Mouse (Mus musculus) midbrain, embryonic 14.5 days (tissue): ENCODE measurements around the gene Prps2. TPM values are rescaled to one million over a fixed set of nuclear protein-coding genes. Genes with fewer than 3 reads are reported as not detected.
"Not testable (repeated sequence)": the region's sequence is repeated elsewhere in the genome, so short reads cannot be mapped to it uniquely, and the experiment has no call there.

Experiments
- ATAC-seq: fragments of 200-750 bp; cut with Nextera tagmentation; 2 replicates; pipeline ENCODE4 v1.8.0; 2017; ENCODE audit warnings: moderate number of reproducible peaks, moderate library complexity; ENCODE audit not compliant: low FRiP score, low TSS enrichment
- DNase-seq: peaks from one replicate; pipeline ENCODE4 v3.0.0-alpha.2; 2015
- H3K27ac ChIP-seq: fragments of 300-500 bp; sonication (generic); replicated peaks from 2 replicates; pipeline ENCODE4 v1.5.1; 2014; ENCODE audit warnings: mild to moderate bottlenecking, low read depth, low read length, moderate library complexity
- H3K27me3 ChIP-seq: fragments of 300-500 bp; sonication (generic); 2 replicates; pipeline ENCODE4 v1.6.1; 2014; ENCODE audit warnings: low read length, control low read depth, mixed read lengths; ENCODE audit not compliant: control insufficient read depth, insufficient read depth
- H3K36me3 ChIP-seq: fragments of 300-500 bp; sonication (generic); 2 replicates; pipeline ENCODE4 v1.6.1; 2014; ENCODE audit warnings: low read length, control low read depth; ENCODE audit not compliant: control insufficient read depth, insufficient read depth
- H3K4me1 ChIP-seq: fragments of 300-500 bp; sonication (generic); 2 replicates; pipeline ENCODE4 v1.6.1; 2014; ENCODE audit warnings: mild to moderate bottlenecking, antibody characterized with exemption, low read length, control low read depth; ENCODE audit not compliant: control insufficient read depth, insufficient read depth
- H3K4me2 ChIP-seq: fragments of 300-500 bp; sonication (generic); 2 replicates; pipeline ENCODE4 v1.6.1; 2014; ENCODE audit warnings: mild to moderate bottlenecking, low read length, moderate library complexity
- H3K4me3 ChIP-seq: fragments of 300-500 bp; sonication (generic); replicated peaks from 2 replicates; pipeline ENCODE4 v1.5.1; 2014; ENCODE audit warnings: low read depth, low read length
- H3K9ac ChIP-seq: fragments of 300-500 bp; sonication (generic); replicated peaks from 2 replicates; pipeline ENCODE4 v1.6.1; 2014; ENCODE audit warnings: mild to moderate bottlenecking, low read length, moderate library complexity
- H3K9me3 ChIP-seq: fragments of 300-500 bp; sonication (generic); 2 replicates; pipeline ENCODE4 v1.6.1; 2016; ENCODE audit warnings: low read length, control low read depth, mixed read lengths; ENCODE audit not compliant: control insufficient read depth
- WGBS: fragments of 180-500 bp; shearing (Covaris S2); extraction: QIAGEN DNeasy Blood & Tissue Kit; methylation state at CpG from one replicate; pipeline ENCODE4 v1.1.7; 2014; 5-methylcytosine and 5-hydroxymethylcytosine counted together
- polyA plus RNA-seq: library from polyadenylated mRNA; unstranded; fragments of >200 nt; fragmentation: Nextera tagmentation; extraction: Ambion mirVana; gene quantifications from 2 replicates; pipeline ENCODE4 v1.2.1, GENCODE M21; 2014

Gene Prps2
- polyA plus RNA-seq, result 4.1 and 7.1 TPM in 2 replicates

GRCm38 (mm10) chrX:167382047-167382853 is at the start of gene Prps2:
Gene Prps2, minus strand, starts transcription at chrX:167382749.
- Histone ChIP-seq H3K27me3 (peaks cover 9% of the 10 kb centered on the region), H3K9ac (peak within 1 kb of the TSS; percentile 55), H3K4me3 (peak within 1 kb of the TSS; percentile 49), H3K27ac (no peak within 1 kb of the TSS), H3K4me2 (peak within 1 kb of the TSS; percentile 80), H3K36me3 (no peaks in the 10 kb centered on the region), H3K4me1 (no peaks in the 10 kb centered on the region), H3K9me3 (no peaks in the 10 kb centered on the region)
- peak; percentile 89 for ATAC-seq
- peak; percentile 69 for DNase-seq
- 21% methylated on average over 46 of the region's 47 CpGs for WGBS

DNA sequence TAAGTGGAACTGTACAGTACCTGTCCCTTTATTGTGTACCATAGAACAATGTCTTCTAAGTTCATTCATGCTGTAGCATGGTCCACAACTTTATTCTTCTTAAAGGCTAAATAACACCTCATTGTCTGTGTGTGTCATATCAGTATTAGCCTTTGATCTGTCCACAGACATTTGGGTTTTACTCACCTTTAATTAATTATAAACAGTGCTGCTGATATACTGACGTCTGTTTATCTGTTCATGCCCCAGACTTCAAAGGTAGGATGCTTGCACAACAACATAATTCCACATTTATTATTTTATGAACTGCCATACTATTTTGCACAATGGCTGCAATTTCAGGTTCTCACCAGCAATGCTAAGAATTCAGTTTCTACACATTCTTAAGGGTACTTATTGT is 35.1 kb upstream of the Prps2 start:
- H3K27ac ChIP-seq, result no peak overlapping the region
- ATAC-seq (no peak), DNase-seq (no peak)
- no peaks in the 10 kb centered on the region for H3K4me1 ChIP-seq
- WGBS, result 73% methylated on average over 1 of the region's 1 CpGs
- H3K9me3 ChIP-seq, result no peaks in the 10 kb centered on the region
- H3K9ac ChIP-seq, result no peak overlapping the region
- H3K4me2 ChIP-seq, result no peak overlapping the region
- H3K27me3 ChIP-seq, result no peaks in the 10 kb centered on the region
- no peaks in the 10 kb centered on the region for H3K36me3 ChIP-seq
- no peak overlapping the region for H3K4me3 ChIP-seq

DNA sequence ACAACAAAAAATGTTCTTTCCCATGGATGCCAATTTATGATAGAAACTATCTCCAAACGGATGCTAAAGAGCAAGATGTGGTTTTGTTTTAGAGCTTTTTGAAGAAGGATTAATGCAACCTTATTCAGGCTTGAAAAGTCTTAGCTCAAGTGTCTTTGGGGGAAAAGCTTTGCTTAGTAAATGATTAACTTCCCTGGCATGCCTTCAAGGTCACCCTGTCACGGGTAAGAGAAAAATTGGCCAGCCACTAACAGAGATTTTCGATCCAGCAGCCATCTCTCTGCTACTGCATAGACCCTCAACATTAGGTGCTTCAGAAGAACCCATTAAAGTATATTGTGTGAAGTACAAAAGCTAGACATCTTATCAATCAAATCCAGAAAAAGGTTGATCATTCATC is 12.4 kb upstream of the Prps2 start:
- Histone ChIP-seq H3K36me3 (no peaks in the 10 kb centered on the region), H3K4me1 (no peaks in the 10 kb centered on the region), H3K27me3 (0 out of 2 replicates have a peak, but pooled peaks cover 3% of the 10 kb centered on the region), H3K27ac (no peak overlapping the region), H3K9me3 (no peaks in the 10 kb centered on the region), H3K4me2 (no peak overlapping the region), H3K4me3 (no peak overlapping the region), H3K9ac (no peak overlapping the region)
- no peak for DNase-seq
- 68% methylated on average over 3 of the region's 3 CpGs for WGBS
- ATAC-seq, result no peak

DNA sequence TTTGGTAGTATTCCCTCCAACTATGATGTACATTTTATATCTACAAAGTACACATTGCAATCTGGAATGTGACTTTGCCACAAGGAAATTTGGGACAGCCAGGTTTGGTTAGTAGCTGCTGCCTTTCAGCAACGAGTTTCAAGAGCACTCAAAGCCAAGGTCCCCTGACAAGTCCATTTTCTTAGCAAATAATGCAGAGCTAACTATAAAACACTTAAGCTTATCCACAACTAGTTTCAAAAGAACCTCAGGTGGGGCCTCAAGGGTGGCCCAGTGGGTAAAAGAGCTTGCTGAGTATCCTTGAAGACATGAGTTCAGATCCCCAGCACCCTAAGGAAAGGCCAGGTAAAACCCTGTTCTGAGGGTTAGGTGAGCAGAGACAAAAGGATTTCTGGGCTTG is 4.1 kb upstream of the Prps2 start:
- H3K36me3 ChIP-seq, result no peaks in the 10 kb centered on the region
- H3K4me2 ChIP-seq, result no peak overlapping the region
- 46% methylated on average over 1 of the region's 1 CpGs for WGBS
- H3K4me1 ChIP-seq, result no peaks in the 10 kb centered on the region
- H3K27ac ChIP-seq, result no peak overlapping the region
- DNase-seq (no peak), ATAC-seq (no peak)
- no peaks in the 10 kb centered on the region for H3K9me3 ChIP-seq
- H3K4me3 ChIP-seq, result no peak overlapping the region
- peaks cover 6% of the 10 kb centered on the region for H3K27me3 ChIP-seq
- no peak overlapping the region for H3K9ac ChIP-seq

GRCm38 (mm10) chrX:167382854-167383186 is 271 bp upstream of the Prps2 start:
- no peaks in the 10 kb centered on the region for H3K36me3 ChIP-seq
- H3K4me2 ChIP-seq, result peak overlapping the region; percentile 80
- peak overlapping the region; percentile 55; the same call in 1 of the 2 replicates for H3K9ac ChIP-seq
- peak overlapping the region; percentile 49 for H3K4me3 ChIP-seq
- 52% methylated on average over 7 of the region's 7 CpGs for WGBS
- no peak for DNase-seq
- H3K9me3 ChIP-seq, result no peaks in the 10 kb centered on the region
- ATAC-seq, result peak; percentile 61; the same call in 1 of the 2 replicates
- H3K4me1 ChIP-seq, result no peaks in the 10 kb centered on the region
- H3K27ac ChIP-seq, result no peak overlapping the region
- H3K27me3 ChIP-seq, result peaks cover 9% of the 10 kb centered on the region

- Histone ChIP-seq H3K4me1 (no peaks in the 10 kb centered on the region), H3K9ac (peak overlapping the region; percentile 55; the same call in 1 of the 2 replicates), H3K27me3 (peaks cover 9% of the 10 kb centered on the region), H3K27ac (no peak overlapping the region), H3K9me3 (no peaks in the 10 kb centered on the region), H3K4me2 (peak overlapping the region; percentile 80), H3K4me3 (peak overlapping the region; percentile 49), H3K36me3 (no peaks in the 10 kb centered on the region)
- peak; percentile 25; the same call in 1 of the 2 replicates for ATAC-seq
- DNase-seq, result peak; percentile 36
- 20% methylated on average over 18 of the region's 18 CpGs for WGBS
Measured at GRCm38 (mm10) chrX:167381583-167382046, 934 bp downstream of the Prps2 start.

GRCm38 (mm10) chrX:167380073-167380472 is 2.5 kb downstream of the Prps2 start:
- Histone ChIP-seq H3K4me1 (no peaks in the 10 kb centered on the region), H3K9me3 (no peaks in the 10 kb centered on the region), H3K27ac (no peak overlapping the region), H3K9ac (no peak overlapping the region), H3K4me3 (no peak overlapping the region), H3K27me3 (peaks cover 9% of the 10 kb centered on the region), H3K36me3 (no peaks in the 10 kb centered on the region), H3K4me2 (no peak overlapping the region)
- WGBS, result 60% methylated on average over 4 of the region's 4 CpGs
- no peak for DNase-seq
- ATAC-seq, result no peak

DNA sequence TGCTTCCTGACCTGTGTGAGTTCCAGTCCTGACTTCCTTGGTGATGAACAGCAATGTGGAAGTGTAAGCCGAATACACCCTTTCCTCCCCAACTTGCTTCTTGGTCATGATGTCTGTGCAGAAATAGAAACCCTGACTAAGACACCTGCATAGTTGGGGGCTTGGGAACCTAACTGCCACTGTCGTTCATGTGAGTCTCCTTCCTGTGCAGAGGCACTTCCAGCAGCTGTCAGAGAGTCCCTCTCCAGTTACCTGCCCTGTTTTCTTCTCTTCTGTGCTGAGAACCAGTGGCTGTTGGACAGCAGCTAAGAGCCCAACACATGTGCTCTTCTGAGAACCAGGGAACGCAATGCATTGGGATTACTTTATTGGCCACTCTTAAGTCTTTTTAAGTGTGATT is 21.3 kb downstream of the Prps2 start:
- H3K4me2 ChIP-seq, H3K27ac ChIP-seq, H3K4me1 ChIP-seq, H3K36me3 ChIP-seq, H3K9me3 ChIP-seq, H3K9ac ChIP-seq, H3K27me3 ChIP-seq, ATAC-seq, DNase-seq, H3K4me3 ChIP-seq: not testable (repeated sequence)
- 93% methylated on average over 3 of the region's 3 CpGs for WGBS

- H3K4me1 ChIP-seq, result no peaks in the 10 kb centered on the region
- no peak overlapping the region for H3K9ac ChIP-seq
- H3K4me3 ChIP-seq, result no peak overlapping the region
- no peaks in the 10 kb centered on the region for H3K9me3 ChIP-seq
- ATAC-seq, result no peak
- H3K27ac ChIP-seq, result no peak overlapping the region
- no peak for DNase-seq
- H3K4me2 ChIP-seq, result no peak overlapping the region
- WGBS, result 91% methylated on average over 7 of the region's 7 CpGs
- no peaks in the 10 kb centered on the region for H3K36me3 ChIP-seq
- no peaks in the 10 kb centered on the region for H3K27me3 ChIP-seq
Measured at GRCm38 (mm10) chrX:167359704-167360103, 22.8 kb downstream of the Prps2 start.
